Mouse (Mus musculus) hindbrain, embryonic 14.5 days (tissue): ENCODE measurements at regions not wholly inside any gene's neighbourhood (a gene's known extent, or its start where the extent isn't known, plus 50 kb on each side); places are given as distances from the start of the nearest gene placed in this dataset.

Experiments
- ATAC-seq: fragments of 200-750 bp; cut with Nextera tagmentation; 2 replicates; pipeline ENCODE4 v1.8.0; 2017; ENCODE audit warnings: moderate number of reproducible peaks, mild to moderate bottlenecking, moderate TSS enrichment, moderate library complexity; ENCODE audit not compliant: low FRiP score
- DNase-seq: peaks from one replicate; pipeline ENCODE4 v3.0.0-alpha.2; 2015; ENCODE audit warnings: low spot score
- H3K27ac ChIP-seq: fragments of 300-500 bp; sonication (generic); 2 replicates; pipeline ENCODE4 v1.5.1; 2014; ENCODE audit warnings: mild to moderate bottlenecking, moderate library complexity
- H3K27me3 ChIP-seq: fragments of 300-500 bp; sonication (generic); 2 replicates; pipeline ENCODE4 v1.6.1; 2014; ENCODE audit warnings: mild to moderate bottlenecking, low read length, mixed read lengths; ENCODE audit not compliant: control insufficient read depth, insufficient read depth
- H3K36me3 ChIP-seq: fragments of 300-500 bp; sonication (generic); replicated peaks from 2 replicates; pipeline ENCODE4 v1.6.1; 2014; ENCODE audit not compliant: control insufficient read depth, insufficient read depth
- H3K4me1 ChIP-seq: fragments of 300-500 bp; sonication (generic); replicated peaks from 2 replicates; pipeline ENCODE4 v1.6.1; 2014; ENCODE audit warnings: antibody characterized with exemption, low read length, mixed read lengths; ENCODE audit not compliant: control insufficient read depth, insufficient read depth
- H3K4me2 ChIP-seq: fragments of 300-500 bp; sonication (generic); replicated peaks from 2 replicates; pipeline ENCODE4 v1.6.1; 2014; ENCODE audit warnings: mild to moderate bottlenecking, moderate library complexity
- H3K4me3 ChIP-seq: fragments of 300-500 bp; sonication (generic); replicated peaks from 2 replicates; pipeline ENCODE4 v1.5.1; 2014; ENCODE audit warnings: mild to moderate bottlenecking, low read length
- H3K9ac ChIP-seq: fragments of 300-500 bp; sonication (generic); 2 replicates; pipeline ENCODE4 v1.6.1; 2014
- H3K9me3 ChIP-seq: fragments of 300-500 bp; sonication (generic); 2 replicates; pipeline ENCODE4 v1.6.1; 2016; ENCODE audit warnings: low read length; ENCODE audit not compliant: control insufficient read depth
- WGBS: fragments of 180-500 bp; shearing (Covaris S2); extraction: QIAGEN DNeasy Blood & Tissue Kit; methylation state at CpG from one replicate; pipeline ENCODE4 v1.1.7; 2014; 5-methylcytosine and 5-hydroxymethylcytosine counted together

DNA sequence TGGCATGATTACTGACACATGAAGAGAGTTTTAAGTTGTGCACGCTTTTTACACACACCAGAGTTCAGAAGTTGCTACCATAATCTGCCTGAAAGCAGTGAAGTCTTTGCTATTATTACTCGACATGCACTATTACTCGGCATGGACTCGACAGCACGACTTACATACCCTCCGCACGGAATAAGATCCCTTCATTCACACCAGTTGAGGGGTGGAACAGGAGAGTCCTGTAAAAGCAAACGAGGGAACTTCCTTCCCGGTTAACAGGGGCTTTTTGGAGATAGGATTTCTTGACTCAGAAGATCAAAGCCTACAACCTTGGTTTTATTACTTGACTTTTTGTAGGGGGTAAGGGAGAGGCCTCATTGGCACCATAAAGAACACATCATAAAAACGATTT is 416.4 kb upstream of the Nr5a2 start:
- no peaks in the 10 kb centered on the region for H3K27me3 ChIP-seq
- H3K27ac ChIP-seq: no peak overlapping the region
- H3K4me3 ChIP-seq: no peak overlapping the region
- H3K36me3 ChIP-seq: no peaks in the 10 kb centered on the region
- H3K4me2 ChIP-seq: no peak overlapping the region
- DNase-seq: no peak
- 0 out of 2 replicates have a peak, but pooled peaks cover 6% of the 10 kb centered on the region for H3K4me1 ChIP-seq
- H3K9ac ChIP-seq: no peak overlapping the region
- 87% methylated on average over 10 of the region's 10 CpGs for WGBS
- ATAC-seq: no peak
- H3K9me3 ChIP-seq: no peaks in the 10 kb centered on the region

- Histone ChIP-seq H3K4me1 (0 out of 2 replicates have a peak, but pooled peaks cover 6% of the 10 kb centered on the region), H3K27ac (no peak overlapping the region)
- no peak for ATAC-seq
These were observed 414.4 kb upstream of the Nr5a2 start for GRCm38 (mm10) chr1:137374641-137375040.

DNA sequence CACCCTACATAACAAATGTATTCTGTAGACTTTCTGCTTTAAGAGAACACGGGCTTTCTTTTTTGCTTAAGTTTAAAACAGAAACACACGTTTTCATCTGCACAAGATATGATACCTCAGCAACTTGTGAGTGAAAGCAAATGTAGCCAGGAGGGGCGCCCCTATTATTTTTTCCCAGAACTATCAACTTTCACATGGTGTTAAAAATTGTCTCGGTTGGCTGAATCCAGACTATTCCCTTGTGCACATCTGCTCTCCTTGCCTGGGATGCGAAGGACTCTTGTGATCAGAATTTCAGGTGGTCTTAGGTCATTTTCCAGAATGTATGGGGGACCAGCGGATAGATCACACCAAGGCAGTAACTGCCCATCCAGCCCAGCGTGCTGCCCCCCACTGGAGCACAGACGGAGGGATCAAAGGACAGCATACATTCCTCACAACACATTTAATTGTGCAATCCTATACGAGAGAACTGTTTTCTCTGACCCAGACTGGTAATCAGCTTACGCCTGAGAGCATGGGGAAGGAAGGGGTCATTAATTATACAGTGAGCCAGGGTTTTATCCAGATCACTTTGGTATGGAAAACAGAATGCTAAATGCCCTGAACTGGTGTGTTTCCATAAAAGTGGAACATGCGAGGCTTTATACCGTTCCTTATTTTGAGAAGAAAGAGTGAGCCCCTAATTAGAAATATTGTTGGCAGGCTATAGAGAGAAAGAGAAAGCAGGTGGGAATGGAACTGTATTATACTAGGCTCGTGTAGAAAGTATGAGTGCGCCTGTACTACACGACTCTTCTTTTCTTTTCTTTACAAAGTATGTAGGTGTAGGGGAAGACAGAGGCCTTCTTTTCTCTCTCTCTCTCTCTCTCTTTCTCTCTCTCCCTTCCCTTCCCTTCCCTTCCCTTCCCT is 413.5 kb upstream of the Nr5a2 start:
- Histone ChIP-seq H3K9ac (no peak overlapping the region), H3K27ac (no peak overlapping the region), H3K4me3 (no peak overlapping the region), H3K4me1 (0 out of 2 replicates have a peak, but pooled peaks cover 6% of the 10 kb centered on the region), H3K27me3 (no peaks in the 10 kb centered on the region), H3K9me3 (no peaks in the 10 kb centered on the region), H3K4me2 (no peak overlapping the region), H3K36me3 (no peaks in the 10 kb centered on the region)
- DNase-seq: no peak
- WGBS: 42% methylated on average over 15 of the region's 15 CpGs
- peak; percentile 58; the same call in 1 of the 2 replicates for ATAC-seq

More at GRCm38 (mm10) chr1:137374641-137375040, 414.4 kb upstream of the Nr5a2 start:
- 37% methylated on average over 4 of the region's 4 CpGs for WGBS
- DNase-seq: no peak
- no peak overlapping the region for H3K9ac ChIP-seq
- no peaks in the 10 kb centered on the region for H3K27me3 ChIP-seq
- H3K9me3 ChIP-seq: no peaks in the 10 kb centered on the region
- no peaks in the 10 kb centered on the region for H3K36me3 ChIP-seq
- no peak overlapping the region for H3K4me3 ChIP-seq
- no peak overlapping the region for H3K4me2 ChIP-seq

GRCm38 (mm10) chr1:137372236-137372635 is 412.0 kb upstream of the Nr5a2 start:
- DNase-seq: no peak
- H3K4me3 ChIP-seq: no peak overlapping the region
- H3K27me3 ChIP-seq: no peaks in the 10 kb centered on the region

DNA sequence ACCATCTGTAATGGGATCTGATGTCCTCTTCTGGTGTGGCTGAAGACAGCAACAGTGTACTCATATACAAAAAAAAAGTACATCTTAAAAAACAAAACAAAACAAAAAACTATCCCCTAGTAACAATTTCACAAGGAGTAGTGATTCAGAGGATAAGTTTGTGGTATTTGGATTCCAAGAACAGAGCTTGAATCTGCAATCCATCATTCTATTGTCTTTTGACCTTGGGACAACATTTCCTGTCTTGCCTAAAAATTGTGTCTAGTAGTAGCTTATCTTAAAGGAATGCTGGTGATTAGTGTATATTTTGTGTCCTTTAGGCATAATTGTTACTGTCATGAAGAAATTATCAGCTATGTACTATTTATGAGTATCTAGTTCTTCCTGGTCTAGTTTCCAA is 404.1 kb upstream of the Nr5a2 start:
- ATAC-seq (no peak), DNase-seq (no peak)
- H3K4me3 ChIP-seq: no peak overlapping the region

More at GRCm38 (mm10) chr1:137372236-137372635, 412.0 kb upstream of the Nr5a2 start:
- Histone ChIP-seq H3K4me2 (no peak overlapping the region), H3K27ac (no peak overlapping the region), H3K9me3 (no peaks in the 10 kb centered on the region), H3K4me1 (no peaks in the 10 kb centered on the region), H3K36me3 (no peaks in the 10 kb centered on the region), H3K9ac (no peak overlapping the region)
- WGBS: 94% methylated on average over 3 of the region's 3 CpGs
- ATAC-seq: no peak

GRCm38 (mm10) chr1:137363969-137364368 is 403.7 kb upstream of the Nr5a2 start:
- ATAC-seq: no peak

More for the DNA sequence above, 404.1 kb upstream of the Nr5a2 start:
- Histone ChIP-seq H3K36me3 (no peaks in the 10 kb centered on the region), H3K4me2 (no peak overlapping the region), H3K4me1 (no peaks in the 10 kb centered on the region), H3K27me3 (no peaks in the 10 kb centered on the region), H3K9me3 (no peaks in the 10 kb centered on the region), H3K27ac (no peak overlapping the region), H3K9ac (no peak overlapping the region)

GRCm38 (mm10) chr1:137363561-137363960 is 403.3 kb upstream of the Nr5a2 start:
- H3K4me2 ChIP-seq: no peak overlapping the region

More at GRCm38 (mm10) chr1:137363969-137364368, 403.7 kb upstream of the Nr5a2 start:
- H3K9me3 ChIP-seq: no peaks in the 10 kb centered on the region
- H3K4me1 ChIP-seq: no peaks in the 10 kb centered on the region
- no peak overlapping the region for H3K4me2 ChIP-seq
- H3K27me3 ChIP-seq: no peaks in the 10 kb centered on the region
- no peaks in the 10 kb centered on the region for H3K36me3 ChIP-seq
- no peak overlapping the region for H3K4me3 ChIP-seq
- 100% methylated on average over 2 of the region's 2 CpGs for WGBS
- no peak overlapping the region for H3K27ac ChIP-seq
- no peak overlapping the region for H3K9ac ChIP-seq
- no peak for DNase-seq

DNA sequence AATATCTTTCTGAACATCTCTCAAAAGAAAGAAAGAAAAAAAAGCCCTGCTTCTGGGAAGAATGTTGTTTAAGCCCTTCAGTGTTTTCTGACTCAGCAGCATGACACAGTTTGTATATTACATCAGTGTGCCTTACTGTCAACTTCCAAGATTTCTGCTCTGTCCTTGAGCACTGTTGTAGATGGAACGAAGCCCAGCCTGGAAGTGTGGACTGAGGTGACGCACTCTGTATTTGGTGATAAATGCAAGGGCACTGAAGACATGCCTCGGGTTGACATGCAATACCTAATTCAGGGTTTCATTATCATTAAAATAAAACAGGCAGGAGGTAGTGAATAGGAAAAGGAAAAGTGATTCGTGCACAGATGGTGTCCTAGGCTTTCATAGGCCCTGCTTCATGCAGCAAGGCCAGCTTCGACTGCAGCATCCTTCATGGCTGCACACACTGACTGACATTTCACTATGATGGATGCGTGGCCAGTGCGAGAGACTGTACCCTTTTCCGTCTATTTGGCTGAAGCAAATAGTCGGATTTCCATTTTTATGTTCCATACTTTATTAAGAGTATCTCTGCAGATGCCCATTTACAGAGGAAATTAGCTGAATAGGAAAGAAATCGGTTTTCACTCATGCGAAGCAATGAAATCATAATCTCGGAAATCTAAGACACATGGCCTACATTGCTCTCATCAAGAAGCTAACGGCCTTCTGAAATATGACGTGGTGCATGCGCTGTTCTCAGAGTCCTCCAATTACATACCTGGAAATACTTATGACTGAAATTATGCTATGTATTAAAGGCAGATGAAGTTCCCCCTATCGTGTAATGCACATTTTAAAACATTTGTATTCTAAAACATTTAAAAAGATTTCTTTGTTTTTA is 400.7 kb upstream of the Nr5a2 start:
- Histone ChIP-seq H3K4me3 (no peak overlapping the region), H3K4me1 (no peaks in the 10 kb centered on the region), H3K9me3 (no peaks in the 10 kb centered on the region), H3K36me3 (no peaks in the 10 kb centered on the region), H3K4me2 (no peak overlapping the region), H3K9ac (no peak overlapping the region), H3K27me3 (no peaks in the 10 kb centered on the region), H3K27ac (no peak overlapping the region; the same call in 1 of the 2 replicates)
- ATAC-seq (no peak), DNase-seq (no peak)
- 63% methylated on average over 16 of the region's 16 CpGs for WGBS

More at GRCm38 (mm10) chr1:137363561-137363960, 403.3 kb upstream of the Nr5a2 start:
- no peaks in the 10 kb centered on the region for H3K9me3 ChIP-seq
- DNase-seq (no peak), ATAC-seq (no peak)
- no peaks in the 10 kb centered on the region for H3K36me3 ChIP-seq
- H3K27ac ChIP-seq: no peak overlapping the region
- WGBS: 74% methylated on average over 1 of the region's 1 CpGs
- H3K4me3 ChIP-seq: no peak overlapping the region
- no peaks in the 10 kb centered on the region for H3K4me1 ChIP-seq
- no peaks in the 10 kb centered on the region for H3K27me3 ChIP-seq
- H3K9ac ChIP-seq: no peak overlapping the region

DNA sequence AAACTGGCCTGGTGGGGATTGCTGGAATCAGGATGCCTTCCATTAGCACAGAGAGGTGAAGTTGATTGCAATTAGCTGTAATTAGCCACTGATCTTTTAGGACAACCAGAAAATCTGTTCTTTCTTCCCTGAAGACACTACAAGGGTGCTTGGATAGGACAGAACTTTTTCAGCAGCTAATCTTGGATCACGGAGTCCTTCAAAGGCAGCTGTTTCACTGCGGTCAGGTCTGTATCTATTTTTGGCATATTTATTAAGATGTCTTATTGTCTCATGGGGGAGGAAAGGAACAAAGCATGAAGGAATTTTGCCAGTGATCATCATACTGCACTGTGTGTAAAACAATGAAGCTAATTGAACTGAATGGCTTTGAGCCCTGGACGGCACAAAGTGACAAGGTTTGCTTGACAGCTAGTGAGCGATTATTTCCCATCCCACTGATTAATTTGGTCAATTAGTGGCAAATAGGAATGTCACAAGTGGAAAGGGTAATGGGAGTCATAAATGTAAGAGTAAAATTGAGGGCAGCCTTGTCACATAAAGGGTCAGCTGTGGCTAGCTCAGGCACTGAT is 395.8 kb upstream of the Nr5a2 start:
- Histone ChIP-seq H3K27ac (no peak overlapping the region), H3K4me3 (no peak overlapping the region), H3K27me3 (no peaks in the 10 kb centered on the region), H3K4me1 (no peaks in the 10 kb centered on the region), H3K9ac (no peak overlapping the region), H3K4me2 (no peak overlapping the region), H3K9me3 (no peaks in the 10 kb centered on the region), H3K36me3 (no peaks in the 10 kb centered on the region)
- 44% methylated on average over 4 of the region's 4 CpGs for WGBS
- ATAC-seq: no peak
- DNase-seq: no peak
